Comparison of ENCODE assay signal across 8 mouse cellular contexts in the genomic region with DNA sequence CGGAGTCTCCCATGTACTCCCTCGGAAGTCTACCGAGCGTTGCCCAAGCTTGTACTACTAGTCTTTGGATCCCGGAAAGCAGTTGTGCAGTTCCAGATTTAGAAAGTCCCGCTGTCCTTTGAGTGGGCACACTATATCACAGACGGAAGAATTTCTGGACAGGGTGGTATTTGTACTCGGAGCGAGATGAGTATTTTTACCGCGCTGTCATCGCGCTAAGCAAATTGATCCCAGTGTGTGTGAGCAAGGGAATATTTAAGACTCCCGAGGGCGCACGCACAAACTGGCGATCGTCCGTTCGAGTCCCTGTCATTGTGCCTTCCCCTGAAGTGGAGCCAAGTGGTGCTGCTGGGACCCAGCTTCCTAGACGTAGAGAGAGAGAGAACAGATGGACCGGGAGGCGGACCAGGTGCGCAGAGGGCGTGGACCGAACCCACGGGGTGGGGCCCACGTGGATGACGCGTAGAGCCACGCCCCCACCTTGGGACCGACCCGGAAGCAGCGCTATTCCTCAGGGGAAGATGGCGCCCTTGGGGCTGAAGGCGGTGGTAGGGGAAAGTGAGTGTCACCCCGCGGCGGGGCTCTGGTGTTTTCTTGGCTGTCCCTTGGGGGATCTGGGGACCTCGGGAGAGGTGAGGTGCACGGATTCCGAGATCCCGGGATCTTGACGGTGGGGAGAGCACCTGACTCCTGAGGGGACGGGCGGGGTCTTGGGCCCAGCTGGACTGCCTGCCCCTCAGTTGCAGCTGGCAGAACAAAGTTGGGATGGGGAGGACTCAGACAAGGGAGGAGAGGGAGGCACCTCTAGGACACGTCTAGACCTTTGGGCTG. TPM values are rescaled to one million over a fixed set of nuclear protein-coding genes. Genes with fewer than 3 reads are reported as not detected.
DNase-seq lines count a peak whose midpoint lies in the region; ATAC-seq and TF ChIP-seq lines count a peak whose summit lies in the region.

A gene (plus strand): TSS at position 309 of the 831 bp plus-strand sequence.

- peak within 1 kb of the TSS; percentile 74 for H3K4me2 ChIP-seq in embryonic facial prominence, embryonic 12.5 days (replicated peaks)
- H3K4me2 ChIP-seq in lung, embryonic 14.5 days, result peak within 1 kb of the TSS; percentile 62
- H3K4me2 ChIP-seq in neural tube, embryonic 15.5 days, result peak within 1 kb of the TSS; percentile 81

- no peak for TF ChIP-seq CTCF in layer of hippocampus, adult 2 months (conservative IDR thresholded peaks at IDR 0.05)
- TF ChIP-seq CTCF in lung, embryonic 14.5 days (IDR thresholded peaks at IDR 0.05; ENCODE audit: low read depth), result no peak

- no peak within 1 kb of the TSS for H3K27ac ChIP-seq in embryonic facial prominence, embryonic 12.5 days
- peak within 1 kb of the TSS; percentile 20; the same call in 1 of the 2 replicates for H3K27ac ChIP-seq in layer of hippocampus, adult 2 months
- H3K27ac ChIP-seq in lung, embryonic 14.5 days (ENCODE audit: low read depth), result no peak within 1 kb of the TSS
- H3K27ac ChIP-seq in neural tube, embryonic 15.5 days (replicated peaks), result no peak within 1 kb of the TSS

- H3K36me3 ChIP-seq in embryonic facial prominence, embryonic 12.5 days, result no peaks in the 10 kb centered on the region
- H3K36me3 ChIP-seq in lung, embryonic 14.5 days (ENCODE audit: insufficient read depth), result 0 out of 2 replicates have a peak, but pooled peaks cover 3% of the 10 kb centered on the region
- no peaks in the 10 kb centered on the region for H3K36me3 ChIP-seq in neural tube, embryonic 15.5 days

- no peaks in the 10 kb centered on the region for H3K4me1 ChIP-seq in embryonic facial prominence, embryonic 12.5 days
- no peaks in the 10 kb centered on the region for H3K4me1 ChIP-seq in lung, embryonic 14.5 days (ENCODE audit: insufficient read depth)
- H3K4me1 ChIP-seq in neural tube, embryonic 15.5 days, result peaks cover 13% of the 10 kb centered on the region

- DNase-seq in adrenal gland, postnatal 25 days, result peak; percentile 80
- peak; percentile 39 to 50 for DNase-seq in heart, postnatal 36 days
- peak; percentile 74 to 77 for DNase-seq in layer of hippocampus, adult 2 months (ENCODE audit: low spot score in 2 of 2)
- DNase-seq in lung, embryonic 14.5 days, result peak; percentile 83
- DNase-seq in thymus, adult 18-20 months, result peak; percentile 76

- 6% methylated on average over 47 of the region's 47 CpGs for WGBS in embryonic facial prominence, embryonic 12.5 days
- WGBS in lung, embryonic 14.5 days, result 5% methylated on average over 47 of the region's 47 CpGs
- 6% methylated on average over 47 of the region's 47 CpGs for WGBS in neural tube, embryonic 15.5 days

- no peaks in the 10 kb centered on the region for H3K9me3 ChIP-seq in embryonic facial prominence, embryonic 12.5 days
- no peaks in the 10 kb centered on the region for H3K9me3 ChIP-seq in lung, embryonic 14.5 days (ENCODE audit: low read depth, low read length)
- H3K9me3 ChIP-seq in neural tube, embryonic 15.5 days (replicated peaks), result no peaks in the 10 kb centered on the region

- peak; percentile 98 for ATAC-seq in CD4-positive, CD25-positive, alpha-beta regulatory T cell, adult 4 months
- ATAC-seq in embryonic facial prominence, embryonic 12.5 days (ENCODE audit: insufficient number of reproducible peaks, insufficient read depth, low FRiP score, low TSS enrichment), result 0 out of 2 replicates have a peak, but pooled peaks have one; percentile 67
- ATAC-seq in lung, embryonic 14.5 days (ENCODE audit: insufficient read depth), result peak; percentile 92
- ATAC-seq in neural tube, embryonic 15.5 days (ENCODE audit: low FRiP score), result peak; percentile 82

- peak within 1 kb of the TSS; percentile 51 for H3K4me3 ChIP-seq in embryonic facial prominence, embryonic 12.5 days
- peak within 1 kb of the TSS; percentile 52 for H3K4me3 ChIP-seq in layer of hippocampus, adult 2 months
- peak within 1 kb of the TSS; percentile 59 for H3K4me3 ChIP-seq in lung, embryonic 14.5 days (ENCODE audit: low read depth, low read length)
- H3K4me3 ChIP-seq in neural tube, embryonic 15.5 days (replicated peaks), result peak within 1 kb of the TSS; percentile 48

- H3K27me3 ChIP-seq in embryonic facial prominence, embryonic 12.5 days, result peaks cover 26% of the 10 kb centered on the region
- 0 out of 2 replicates have a peak, but pooled peaks cover 5% of the 10 kb centered on the region for H3K27me3 ChIP-seq in lung, embryonic 14.5 days (ENCODE audit: insufficient read depth, low read length)
- H3K27me3 ChIP-seq in neural tube, embryonic 15.5 days (replicated peaks), result peaks cover 10% of the 10 kb centered on the region

- intact Hi-C loops in heart, postnatal 36 days (cut with DNase I), result no loop called here

- H3K9ac ChIP-seq in embryonic facial prominence, embryonic 12.5 days, result peak within 1 kb of the TSS; percentile 33; the same call in 1 of the 2 replicates
- H3K9ac ChIP-seq in lung, embryonic 14.5 days, result peak within 1 kb of the TSS; percentile 56
- H3K9ac ChIP-seq in neural tube, embryonic 15.5 days (replicated peaks), result peak within 1 kb of the TSS; percentile 42

RNA-seq across cellular contexts. Expression of the gene that starts here (rescaled TPM):
- polyA plus RNA-seq in CD4-positive, CD25-positive, alpha-beta regulatory T cell, adult 4 months (2017; shearing (Covaris generic)), result 100 to 1,000 TPM; 190 to 257 TPM
- 123 and 133 TPM in 2 replicates for total RNA-seq in adrenal gland, postnatal 25 days (2021)
- polyA plus RNA-seq in embryonic facial prominence, embryonic 12.5 days (2016; fragmentation: Nextera tagmentation; extraction: Ambion mirVana), result 27.4 and 28.8 TPM in 2 replicates
- 1 to 10 TPM; 4.4 to 6.4 TPM for total RNA-seq in heart, postnatal 36 days (2021)
- total RNA-seq in layer of hippocampus, adult 2 months (2021), result 10 to 100 TPM; 43.3 to 55.7 TPM
- 61.4 and 64.0 TPM in 2 replicates for polyA plus RNA-seq in lung, embryonic 14.5 days (2014; fragmentation: Nextera tagmentation; extraction: Ambion mirVana)
- 40.9 and 66.3 TPM in 2 replicates for polyA plus RNA-seq in neural tube, embryonic 15.5 days (2015; fragmentation: Nextera tagmentation; extraction: Ambion mirVana)

Comparison
In these comparisons a context has a peak if more than half of its experiments do, and no peak if none do; other contexts are left out.
1. RNA of the gene that starts here (total RNA-seq): 123 to 133 TPM in adrenal gland, postnatal 25 days and 43.3 to 55.7 TPM in layer of hippocampus, adult 2 months; 4.4 to 6.4 TPM in heart, postnatal 36 days; every median in the first group is over 4 times any median in the second.
2. Peak in every context shown above with its lines, with median percentiles within 50 percentile points of each other: ATAC-seq, DNase-seq, H3K4me2 ChIP-seq, H3K4me3 ChIP-seq and H3K9ac ChIP-seq.